Mouse (Mus musculus) midbrain, postnatal 0 days (tissue): ENCODE results near the gene Skor1. TPM values are rescaled to one million over a fixed set of nuclear protein-coding genes. Genes with fewer than 3 reads are reported as not detected.

Experiments
- ATAC-seq: fragments of 200-750 bp; cut with Nextera tagmentation; 2 replicates; pipeline ENCODE4 v1.8.0; 2017; ENCODE audit warnings: moderate number of reproducible peaks, mild to moderate bottlenecking, moderate TSS enrichment, moderate library complexity; ENCODE audit not compliant: low FRiP score
- DNase-seq: peaks from one replicate; pipeline ENCODE4 v3.0.0-alpha.2; 2015; ENCODE audit warnings: low spot score
- H3K27ac ChIP-seq: fragments of 300-500 bp; sonication (generic); 2 replicates; pipeline ENCODE4 v1.5.1; 2014; ENCODE audit warnings: low read depth, mild to moderate bottlenecking, low read length, mixed read lengths
- H3K27me3 ChIP-seq: fragments of 300-500 bp; sonication (generic); 2 replicates; pipeline ENCODE4 v1.6.1; 2014; ENCODE audit warnings: low read length, control low read depth, mixed read lengths; ENCODE audit not compliant: insufficient read depth
- H3K36me3 ChIP-seq: fragments of 300-500 bp; sonication (generic); 2 replicates; pipeline ENCODE4 v1.6.1; 2014; ENCODE audit warnings: low read length, control low read depth, mixed read lengths; ENCODE audit not compliant: insufficient read depth
- H3K4me1 ChIP-seq: fragments of 300-500 bp; sonication (generic); 2 replicates; pipeline ENCODE4 v1.6.1; 2014; ENCODE audit warnings: mild to moderate bottlenecking, control low read depth, antibody characterized with exemption, low read length, mixed read lengths; ENCODE audit not compliant: insufficient read depth
- H3K4me2 ChIP-seq: fragments of 300-500 bp; sonication (generic); 2 replicates; pipeline ENCODE4 v1.6.1; 2014; ENCODE audit warnings: low read depth, mild to moderate bottlenecking, low read length, mixed read lengths; ENCODE audit not compliant: poor library complexity, severe bottlenecking
- H3K4me3 ChIP-seq: fragments of 300-500 bp; sonication (generic); 2 replicates; pipeline ENCODE4 v1.5.1; 2014; ENCODE audit warnings: low read depth, mild to moderate bottlenecking, low read length, moderate library complexity
- H3K9ac ChIP-seq: fragments of 300-500 bp; sonication (generic); replicated peaks from 2 replicates; pipeline ENCODE4 v1.6.1; 2014; ENCODE audit warnings: mild to moderate bottlenecking, low read length, moderate library complexity, mixed read lengths; ENCODE audit not compliant: poor library complexity, severe bottlenecking
- H3K9me3 ChIP-seq: fragments of 300-500 bp; sonication (generic); 2 replicates; pipeline ENCODE4 v1.6.1; 2016; ENCODE audit warnings: low read length, control low read depth
- CTCF ChIP-seq: IDR thresholded peaks from 2 replicates; pipeline ENCODE4 v1.5.1; 2016; ENCODE audit warnings: antibody characterized with exemption, mild to moderate bottlenecking
- WGBS: fragments of 180-500 bp; shearing (Covaris S2); extraction: QIAGEN DNeasy Blood & Tissue Kit; methylation state at CpG from one replicate; pipeline ENCODE4 v1.1.7; 2014; 5-methylcytosine and 5-hydroxymethylcytosine counted together
- polyA plus RNA-seq: library from polyadenylated mRNA; unstranded; fragments of >200 nt; fragmentation: Nextera tagmentation; extraction: Ambion mirVana; gene quantifications from 2 replicates; pipeline ENCODE4 v1.2.1, GENCODE M21; 2015
- total RNA-seq: library from RNA; depleted of rRNA; stranded (reverse); fragments of >200 nt; gene quantifications from 2 replicates; pipeline ENCODE4 v1.2.3, GENCODE M21; 2014

The Skor1 gene
- total and polyA plus RNA-seq, 2 experiments from 2014 or later, result 0.26 to 5.5 TPM

DNA sequence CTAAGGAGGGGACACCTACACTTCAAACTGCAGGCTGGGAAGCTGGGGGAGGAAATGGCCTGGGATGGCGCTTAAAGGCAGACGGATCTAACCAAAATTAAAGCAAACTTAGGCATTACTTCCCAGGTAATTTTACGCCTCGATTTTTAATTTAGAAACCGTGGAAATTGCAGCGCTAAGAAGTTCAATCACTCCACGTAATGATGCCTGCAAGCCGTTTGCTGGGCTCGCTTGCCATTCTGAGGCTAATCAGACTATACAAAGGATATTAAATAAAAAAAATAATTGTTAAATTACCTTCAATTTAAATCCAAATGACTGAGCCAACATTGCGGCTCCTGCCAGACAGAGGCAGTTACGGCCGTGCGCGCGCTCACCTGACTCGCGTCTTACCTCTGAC lies 9.1 kb downstream of the Skor1 start:
- WGBS, result 6% methylated on average over 17 of the region's 17 CpGs
- no peak overlapping the region for H3K27ac ChIP-seq

DNA sequence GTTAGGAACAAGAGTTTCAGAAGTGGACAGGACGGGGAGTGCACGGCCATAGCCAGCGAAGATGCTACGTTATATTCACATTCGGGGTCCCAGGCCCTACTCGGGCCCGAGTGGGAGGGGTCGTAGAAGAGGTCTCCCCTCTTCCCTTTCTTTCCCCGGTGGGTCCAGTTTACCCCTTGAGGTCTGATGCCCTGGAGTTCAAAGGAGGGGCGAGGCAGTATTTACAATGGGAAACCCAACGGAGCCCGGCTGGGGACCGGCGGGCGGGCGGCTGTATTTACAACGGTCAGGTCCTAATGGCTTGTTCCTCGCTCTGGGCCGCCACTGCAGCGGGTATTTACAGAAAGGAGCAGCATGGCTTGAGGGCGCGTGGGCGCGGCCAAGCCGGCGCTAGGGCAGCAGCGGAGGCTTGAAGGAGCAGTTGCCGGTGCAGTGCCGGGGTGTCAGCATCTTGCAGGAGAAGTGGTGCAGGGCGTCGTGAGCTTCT lies 10.2 kb downstream of the Skor1 start:
- Histone ChIP-seq H3K4me2 (peak overlapping the region; percentile 8; the same call in 1 of the 2 replicates), H3K4me3 (peak overlapping the region; percentile 11; the same call in 1 of the 2 replicates), H3K9ac (no peak overlapping the region), H3K4me1 (no peaks in the 10 kb centered on the region; the same call in 1 of the 2 replicates), H3K27me3 (peaks cover 82% of the 10 kb centered on the region), H3K9me3 (no peaks in the 10 kb centered on the region), H3K36me3 (no peaks in the 10 kb centered on the region), H3K27ac (no peak overlapping the region)
- no peak for ATAC-seq
- no peak for DNase-seq
- WGBS, result under 1% methylated on average over 31 of the region's 31 CpGs
- TF ChIP-seq CTCF, result no peak

More for the DNA sequence above, 9.1 kb downstream of the Skor1 start:
- no peak overlapping the region for H3K4me3 ChIP-seq
- H3K4me2 ChIP-seq, result no peak overlapping the region
- H3K9me3 ChIP-seq, result no peaks in the 10 kb centered on the region
- peaks cover 87% of the 10 kb centered on the region for H3K27me3 ChIP-seq
- no peaks in the 10 kb centered on the region; the same call in 1 of the 2 replicates for H3K4me1 ChIP-seq
- no peak for TF ChIP-seq CTCF
- H3K36me3 ChIP-seq, result no peaks in the 10 kb centered on the region; the same call in 1 of the 2 replicates
- no peak for DNase-seq
- ATAC-seq, result no peak
- no peak overlapping the region for H3K9ac ChIP-seq

DNA sequence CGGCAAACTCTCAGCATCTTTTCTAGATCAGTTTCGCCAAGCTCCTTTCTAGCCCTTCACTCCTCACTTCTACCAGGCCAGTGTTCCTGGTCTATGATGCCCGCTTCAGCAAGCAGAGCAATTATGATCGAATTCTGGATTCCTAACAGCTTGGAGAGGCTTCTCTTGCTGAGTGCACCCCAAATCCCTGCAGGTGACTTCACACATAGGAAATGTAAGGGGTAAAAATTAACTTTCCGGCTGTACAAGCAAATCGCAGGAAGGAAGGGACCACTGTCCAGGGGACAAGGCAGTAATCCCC lies 11.2 kb downstream of the Skor1 start:
- no peaks in the 10 kb centered on the region for H3K36me3 ChIP-seq
- H3K27ac ChIP-seq, result no peak overlapping the region
- 3% methylated on average over 6 of the region's 6 CpGs for WGBS
- H3K4me2 ChIP-seq, result no peak overlapping the region
- H3K9ac ChIP-seq, result no peak overlapping the region
- DNase-seq (no peak), ATAC-seq (no peak)
- no peaks in the 10 kb centered on the region; the same call in 1 of the 2 replicates for H3K4me1 ChIP-seq
- TF ChIP-seq CTCF, result no peak
- no peaks in the 10 kb centered on the region for H3K9me3 ChIP-seq
- peaks cover 74% of the 10 kb centered on the region for H3K27me3 ChIP-seq
- H3K4me3 ChIP-seq, result no peak overlapping the region

DNA sequence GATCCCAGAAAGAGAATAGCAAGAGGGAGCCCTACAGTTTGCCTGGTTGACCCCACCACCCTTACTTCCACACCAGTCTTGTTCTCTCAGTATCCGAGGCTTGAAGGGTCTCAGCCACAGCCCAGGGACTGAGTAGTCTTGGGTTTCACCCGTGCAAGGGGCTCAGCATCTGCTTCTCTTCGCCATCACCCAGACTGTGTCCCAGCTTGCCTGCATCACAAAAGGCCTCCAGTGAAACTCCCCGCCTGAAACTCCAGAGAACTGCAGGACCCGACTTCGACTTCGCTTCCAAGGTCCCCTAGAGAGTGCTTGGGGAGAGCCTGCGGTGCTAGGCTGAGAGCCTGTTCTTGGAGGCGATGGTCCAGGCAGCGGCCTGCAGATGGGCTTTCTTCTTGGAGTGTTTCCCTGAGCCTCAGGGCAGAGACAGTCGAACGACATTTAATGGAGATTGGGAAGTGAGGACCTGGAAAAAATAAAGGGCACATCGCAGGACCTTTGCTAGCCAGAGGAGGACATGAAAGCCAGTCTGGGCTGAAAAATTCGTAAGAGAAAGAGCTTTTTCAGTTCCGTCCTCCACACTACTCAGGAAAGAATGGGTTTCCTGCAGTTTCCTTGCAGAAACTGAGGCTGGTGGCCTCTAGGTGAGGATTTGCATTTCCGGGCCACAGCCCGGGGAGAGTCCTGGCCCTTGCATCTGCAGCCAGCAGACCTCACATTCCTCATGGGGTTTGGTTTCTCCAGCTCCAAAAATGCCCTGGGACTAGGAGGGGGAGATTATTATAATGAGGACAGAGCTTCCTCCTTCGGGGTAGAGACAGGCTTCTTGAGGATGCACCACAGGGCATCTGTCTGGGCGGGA lies 11.8 kb downstream of the Skor1 start:
- DNase-seq (no peak), ATAC-seq (no peak)
- no peak for TF ChIP-seq CTCF
- peaks cover 68% of the 10 kb centered on the region for H3K27me3 ChIP-seq
- no peak overlapping the region for H3K27ac ChIP-seq
- no peak overlapping the region for H3K4me2 ChIP-seq
- no peaks in the 10 kb centered on the region for H3K9me3 ChIP-seq
- H3K36me3 ChIP-seq, result no peaks in the 10 kb centered on the region
- no peak overlapping the region for H3K4me3 ChIP-seq
- H3K4me1 ChIP-seq, result no peaks in the 10 kb centered on the region; the same call in 1 of the 2 replicates
- H3K9ac ChIP-seq, result no peak overlapping the region
- WGBS, result 4% methylated on average over 19 of the region's 19 CpGs

DNA sequence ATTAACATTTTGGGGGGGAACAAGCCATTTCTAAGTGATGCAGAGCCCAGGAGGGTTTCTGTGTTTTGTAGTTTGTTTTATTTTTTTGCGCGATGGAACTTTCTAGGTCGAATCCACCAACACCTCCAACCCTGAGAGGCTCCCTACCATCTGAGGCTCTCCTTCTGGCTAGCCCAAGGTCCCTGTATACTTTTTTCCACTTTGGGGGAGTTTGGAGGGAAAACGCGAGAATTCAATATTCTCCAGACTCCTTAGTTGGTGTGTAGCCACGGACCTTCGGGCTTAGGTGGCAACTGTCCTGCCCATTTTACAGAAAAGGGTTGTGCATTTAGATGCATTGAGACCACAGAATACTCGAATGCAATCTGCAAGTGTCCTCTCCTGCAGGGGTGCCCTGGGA lies 12.5 kb downstream of the Skor1 start:
- Histone ChIP-seq H3K9me3 (no peaks in the 10 kb centered on the region), H3K27me3 (peaks cover 61% of the 10 kb centered on the region), H3K27ac (no peak overlapping the region), H3K36me3 (no peaks in the 10 kb centered on the region), H3K4me3 (no peak overlapping the region), H3K4me1 (no peaks in the 10 kb centered on the region; the same call in 1 of the 2 replicates), H3K9ac (no peak overlapping the region), H3K4me2 (no peak overlapping the region)
- no peak for TF ChIP-seq CTCF
- ATAC-seq, result no peak
- 8% methylated on average over 8 of the region's 8 CpGs for WGBS
- no peak for DNase-seq

DNA sequence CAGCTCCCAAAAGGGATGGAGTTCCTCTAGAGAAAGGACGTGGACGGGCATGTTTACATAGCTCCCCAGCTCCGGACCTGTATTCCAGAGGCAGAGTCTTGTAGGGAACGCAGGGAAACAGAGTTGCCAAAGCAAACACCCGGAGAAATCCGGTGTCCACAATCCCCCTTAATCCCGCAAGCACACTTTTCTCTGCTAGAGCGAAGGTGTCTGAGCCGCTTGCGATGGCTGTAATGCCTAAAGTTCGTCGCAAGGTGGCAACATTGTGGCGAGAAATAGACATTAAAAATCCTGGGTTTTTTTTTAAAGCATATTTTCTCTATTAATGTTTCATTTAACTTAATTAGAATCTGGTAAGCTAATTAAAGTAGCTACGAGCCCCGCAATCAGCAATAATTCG lies 13.0 kb downstream of the Skor1 start:
- peak overlapping the region; percentile 22 for H3K4me3 ChIP-seq
- DNase-seq, result peak; percentile 71
- H3K9me3 ChIP-seq, result no peaks in the 10 kb centered on the region
- peak; percentile 86 for TF ChIP-seq CTCF
- H3K9ac ChIP-seq, result no peak overlapping the region
- peaks cover 56% of the 10 kb centered on the region for H3K27me3 ChIP-seq
- under 1% methylated on average over 16 of the region's 16 CpGs for WGBS
- ATAC-seq, result no peak
- H3K36me3 ChIP-seq, result no peaks in the 10 kb centered on the region
- peaks cover 2% of the 10 kb centered on the region; the same call in 1 of the 2 replicates for H3K4me1 ChIP-seq
- H3K27ac ChIP-seq, result no peak overlapping the region
- H3K4me2 ChIP-seq, result peak overlapping the region; percentile 54
